Mouse (Mus musculus): ENCODE measurements around the gene Mcoln2. TPM values are rescaled to one million over a fixed set of nuclear protein-coding genes. Genes with fewer than 3 reads are reported as not detected.
A peak's percentile ranks its signal among the peaks of the same experiment; 100 is the strongest.

Gene Mcoln2
- polyA plus RNA-seq, 1 experiment from 2014 or later, result 6.7 TPM

DNA sequence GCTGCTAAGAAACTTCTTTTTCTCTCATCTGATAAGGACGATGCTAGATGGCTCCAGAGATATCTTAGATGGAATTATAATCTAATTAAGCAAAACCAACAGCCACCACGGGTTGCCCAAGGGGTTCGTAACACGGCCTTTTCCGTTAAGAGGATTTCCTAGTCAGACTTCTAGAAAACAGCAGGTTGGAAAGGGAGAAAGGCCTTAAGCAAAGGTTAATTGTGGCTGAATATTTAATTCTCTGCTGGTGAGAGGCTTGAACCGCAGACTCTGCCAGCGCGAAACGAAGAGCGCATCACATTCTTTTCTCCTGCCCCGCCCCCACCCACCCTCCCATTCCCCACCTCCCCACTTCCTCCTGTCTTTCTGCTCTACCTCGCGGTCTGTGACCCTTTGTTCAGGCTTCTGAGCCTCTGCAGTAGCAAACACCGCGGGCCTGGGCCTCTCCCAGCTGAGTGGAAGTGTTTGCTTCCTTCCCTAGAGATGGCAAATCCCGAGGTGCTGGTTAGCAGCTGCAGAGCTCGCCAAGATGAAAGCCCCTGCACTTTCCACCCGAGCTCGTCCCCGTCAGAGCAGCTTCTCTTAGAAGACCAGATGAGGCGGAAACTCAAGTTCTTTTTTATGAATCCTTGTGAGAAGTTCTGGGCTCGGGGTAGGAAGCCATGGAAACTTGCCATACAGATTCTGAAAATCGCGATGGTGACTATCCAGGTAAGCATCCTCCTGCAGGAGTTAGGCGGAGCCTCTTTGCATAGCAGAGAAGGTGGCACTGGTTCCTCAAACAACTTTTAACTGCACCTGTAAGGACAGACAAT lies 28.1 kb upstream of the Mcoln2 start:
- no peak overlapping the region for H3K27ac ChIP-seq
- 0 out of 2 replicates have a peak, but pooled peaks cover 10% of the 10 kb centered on the region for H3K4me1 ChIP-seq (replicated peaks)
- no peak overlapping the region for H3K9ac ChIP-seq
- peak overlapping the region; percentile 38 for H3K4me2 ChIP-seq
- H3K4me3 ChIP-seq (replicated peaks), result no peak overlapping the region
- no peaks in the 10 kb centered on the region for H3K36me3 ChIP-seq
- H3K9me3 ChIP-seq (replicated peaks), result no peaks in the 10 kb centered on the region
- WGBS (ENCODE audit: insufficient replicate concordance), result 10% methylated on average over 25 of the region's 25 CpGs
- H3K27me3 ChIP-seq, result peaks cover 34% of the 10 kb centered on the region
- ATAC-seq (ENCODE audit: low read depth) (no peak), DNase-seq (no peak)

DNA sequence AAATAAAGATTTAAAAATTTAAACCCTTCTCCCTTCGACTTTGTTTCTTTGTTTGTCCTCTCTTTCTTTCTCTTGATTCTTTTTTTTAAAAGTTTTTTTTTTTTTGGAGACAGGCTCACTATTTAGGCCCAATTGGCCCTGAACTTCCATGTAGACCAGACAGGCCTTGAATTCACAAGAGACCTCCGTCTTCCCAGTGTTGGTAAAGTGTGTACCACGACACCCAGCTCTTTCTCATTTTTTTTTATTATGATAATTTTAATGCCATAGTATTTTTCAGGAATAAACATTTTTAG lies 27.6 kb upstream of the Mcoln2 start:
- Histone ChIP-seq H3K9me3 (replicated peaks) (no peaks in the 10 kb centered on the region), H3K4me2 (no peak overlapping the region), H3K4me3 (replicated peaks) (no peak overlapping the region), H3K9ac (no peak overlapping the region), H3K27me3 (peaks cover 28% of the 10 kb centered on the region), H3K27ac (no peak overlapping the region), H3K36me3 (no peaks in the 10 kb centered on the region), H3K4me1 (replicated peaks) (peaks cover 15% of the 10 kb centered on the region)
- 47% methylated on average over 3 of the region's 3 CpGs for WGBS (ENCODE audit: insufficient replicate concordance)
- no peak for DNase-seq
- ATAC-seq (ENCODE audit: low read depth), result no peak

- ATAC-seq (ENCODE audit: low read depth) (no peak), DNase-seq (no peak)
- no peak overlapping the region for H3K4me2 ChIP-seq
- no peak overlapping the region for H3K9ac ChIP-seq
- no peaks in the 10 kb centered on the region for H3K9me3 ChIP-seq (replicated peaks)
- 69% methylated on average over 8 of the region's 8 CpGs for WGBS (ENCODE audit: insufficient replicate concordance)
- H3K36me3 ChIP-seq, result no peaks in the 10 kb centered on the region
- H3K27me3 ChIP-seq, result peaks cover 19% of the 10 kb centered on the region
- H3K4me3 ChIP-seq (replicated peaks), result no peak overlapping the region
- peaks cover 21% of the 10 kb centered on the region for H3K4me1 ChIP-seq (replicated peaks)
- no peak overlapping the region for H3K27ac ChIP-seq
These were observed 26.7 kb upstream of the Mcoln2 start for GRCm38 (mm10) chr3:146122807-146123463.

DNA sequence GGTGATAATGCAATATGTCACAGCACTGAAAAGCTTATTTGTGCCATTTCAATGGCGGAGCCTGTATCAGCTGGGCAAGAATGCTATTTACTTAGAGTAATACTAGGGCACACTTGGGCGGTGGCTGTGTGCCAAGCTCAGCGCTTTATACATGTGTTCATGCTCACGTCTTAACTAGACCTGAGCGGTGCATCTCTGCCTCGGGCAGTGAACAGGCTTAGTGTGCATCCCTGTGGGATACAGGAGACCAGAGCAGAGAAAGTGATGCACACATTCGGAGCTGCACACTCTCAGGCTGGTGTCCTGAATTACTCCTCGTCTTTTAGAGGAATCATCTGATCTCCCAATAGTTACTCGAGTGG lies 26.2 kb upstream of the Mcoln2 start:
- 73% methylated on average over 9 of the region's 9 CpGs for WGBS (ENCODE audit: insufficient replicate concordance)
- no peak overlapping the region for H3K4me3 ChIP-seq (replicated peaks)
- peaks cover 22% of the 10 kb centered on the region for H3K4me1 ChIP-seq (replicated peaks)
- H3K4me2 ChIP-seq, result no peak overlapping the region
- H3K9me3 ChIP-seq (replicated peaks), result no peaks in the 10 kb centered on the region
- ATAC-seq (ENCODE audit: low read depth) (no peak), DNase-seq (no peak)
- H3K36me3 ChIP-seq, result no peaks in the 10 kb centered on the region
- H3K9ac ChIP-seq, result no peak overlapping the region
- no peak overlapping the region for H3K27ac ChIP-seq
- H3K27me3 ChIP-seq, result peaks cover 14% of the 10 kb centered on the region

- 11% methylated on average over 6 of the region's 6 CpGs for WGBS (ENCODE audit: insufficient replicate concordance)
- ATAC-seq (ENCODE audit: low read depth), result peak; percentile 94
- Histone ChIP-seq H3K27ac (no peak overlapping the region), H3K4me2 (no peak overlapping the region), H3K4me3 (replicated peaks) (no peak overlapping the region), H3K4me1 (replicated peaks) (peaks cover 15% of the 10 kb centered on the region), H3K27me3 (no peaks in the 10 kb centered on the region), H3K9me3 (replicated peaks) (no peaks in the 10 kb centered on the region), H3K36me3 (no peaks in the 10 kb centered on the region), H3K9ac (no peak overlapping the region)
- peak; percentile 24 for DNase-seq
These were observed 22.4 kb upstream of the Mcoln2 start for GRCm38 (mm10) chr3:146127205-146127604.

- Histone ChIP-seq H3K9me3 (replicated peaks) (no peaks in the 10 kb centered on the region), H3K36me3 (no peaks in the 10 kb centered on the region), H3K27ac (no peak overlapping the region), H3K4me1 (replicated peaks) (no peaks in the 10 kb centered on the region), H3K9ac (no peak overlapping the region), H3K4me3 (replicated peaks) (no peak overlapping the region), H3K27me3 (no peaks in the 10 kb centered on the region), H3K4me2 (no peak overlapping the region)
- DNase-seq (no peak), ATAC-seq (ENCODE audit: low read depth) (no peak)
- WGBS (ENCODE audit: insufficient replicate concordance), result 58% methylated on average over 9 of the region's 9 CpGs
These were observed 14.8 kb upstream of the Mcoln2 start for GRCm38 (mm10) chr3:146134834-146135233.

- Histone ChIP-seq H3K27me3 (no peaks in the 10 kb centered on the region), H3K4me1 (replicated peaks) (no peaks in the 10 kb centered on the region), H3K4me2 (no peak overlapping the region), H3K9me3 (replicated peaks) (no peaks in the 10 kb centered on the region), H3K4me3 (replicated peaks) (no peak overlapping the region), H3K27ac (no peak overlapping the region), H3K9ac (no peak overlapping the region), H3K36me3 (no peaks in the 10 kb centered on the region)
- DNase-seq (no peak), ATAC-seq (ENCODE audit: low read depth) (no peak)
- 53% methylated on average over 2 of the region's 2 CpGs for WGBS (ENCODE audit: insufficient replicate concordance)
These were observed 14.2 kb upstream of the Mcoln2 start for GRCm38 (mm10) chr3:146135417-146135816.

- 24% methylated on average over 10 of the region's 10 CpGs for WGBS (ENCODE audit: insufficient replicate concordance)
- Histone ChIP-seq H3K9ac (no peak overlapping the region), H3K9me3 (replicated peaks) (no peaks in the 10 kb centered on the region), H3K4me2 (no peak overlapping the region), H3K27ac (no peak overlapping the region), H3K4me3 (replicated peaks) (no peak overlapping the region), H3K36me3 (no peaks in the 10 kb centered on the region), H3K27me3 (no peaks in the 10 kb centered on the region), H3K4me1 (replicated peaks) (no peaks in the 10 kb centered on the region)
- DNase-seq (no peak), ATAC-seq (ENCODE audit: low read depth) (no peak)
These were observed 13.2 kb upstream of the Mcoln2 start for GRCm38 (mm10) chr3:146136422-146136821.

DNA sequence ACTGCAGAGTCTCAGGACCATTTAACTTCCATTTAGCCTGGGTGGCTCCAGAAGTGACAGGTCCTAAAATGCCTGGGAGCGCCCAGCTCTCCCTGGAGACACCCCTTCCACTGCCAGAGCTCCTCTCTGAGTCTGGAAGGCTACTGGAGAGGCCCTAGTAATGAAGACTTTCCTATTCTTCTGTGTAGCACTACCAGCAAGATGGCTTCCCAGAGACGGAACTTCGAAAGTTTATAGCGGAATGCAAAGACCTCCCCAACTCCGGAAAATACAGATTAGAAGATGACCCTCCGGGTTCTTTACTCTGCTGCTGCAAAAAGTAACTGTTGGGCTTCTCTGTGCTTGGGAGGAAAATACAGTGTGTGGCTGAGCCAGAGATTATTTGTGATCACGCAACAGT lies 9.4 kb upstream of the Mcoln2 start:
- WGBS (ENCODE audit: insufficient replicate concordance), result 78% methylated on average over 7 of the region's 7 CpGs
- no peak overlapping the region for H3K4me3 ChIP-seq (replicated peaks)
- H3K4me1 ChIP-seq (replicated peaks), result no peaks in the 10 kb centered on the region
- no peaks in the 10 kb centered on the region for H3K27me3 ChIP-seq
- no peaks in the 10 kb centered on the region for H3K9me3 ChIP-seq (replicated peaks)
- DNase-seq (no peak), ATAC-seq (ENCODE audit: low read depth) (no peak)
- no peak overlapping the region for H3K4me2 ChIP-seq
- H3K9ac ChIP-seq, result no peak overlapping the region
- H3K36me3 ChIP-seq, result no peaks in the 10 kb centered on the region
- H3K27ac ChIP-seq, result no peak overlapping the region

DNA sequence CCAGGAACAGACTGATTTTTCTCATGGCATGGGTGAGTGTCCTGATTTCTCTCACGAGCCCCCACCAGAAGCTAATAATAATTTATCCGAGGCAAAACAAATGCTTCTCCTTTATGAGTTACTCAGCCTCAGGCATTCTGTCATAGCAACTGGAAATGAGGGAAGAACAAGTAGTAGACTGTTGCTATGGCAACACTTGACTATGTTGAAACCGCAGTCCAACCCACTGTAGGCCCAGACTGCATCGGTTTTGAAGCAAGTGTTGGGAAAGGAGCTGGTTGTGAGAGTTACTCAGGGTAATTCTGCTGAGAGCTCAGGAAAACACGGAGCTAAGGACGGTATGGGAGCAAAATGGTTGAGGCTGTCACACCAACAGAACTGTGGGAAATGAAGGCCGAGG lies 7.1 kb upstream of the Mcoln2 start:
- Histone ChIP-seq H3K9ac (no peak overlapping the region), H3K4me1 (replicated peaks) (peaks cover 7% of the 10 kb centered on the region; the same call in 1 of the 2 replicates), H3K9me3 (replicated peaks) (no peaks in the 10 kb centered on the region), H3K27ac (no peak overlapping the region), H3K4me3 (replicated peaks) (no peak overlapping the region), H3K4me2 (no peak overlapping the region), H3K27me3 (no peaks in the 10 kb centered on the region), H3K36me3 (no peaks in the 10 kb centered on the region)
- DNase-seq (no peak), ATAC-seq (ENCODE audit: low read depth) (no peak)
- WGBS (ENCODE audit: insufficient replicate concordance), result 59% methylated on average over 7 of the region's 7 CpGs

GRCm38 (mm10) chr3:146145501-146145900 lies 4.1 kb upstream of the Mcoln2 start:
- no peak for ATAC-seq (ENCODE audit: low read depth)

GRCm38 (mm10) chr3:146146131-146146530 lies 3.5 kb upstream of the Mcoln2 start:
- no peak overlapping the region for H3K4me2 ChIP-seq
- no peak for ATAC-seq (ENCODE audit: low read depth)
- H3K4me3 ChIP-seq (replicated peaks), result no peak overlapping the region
- 38% methylated on average over 5 of the region's 5 CpGs for WGBS (ENCODE audit: insufficient replicate concordance)
- no peak overlapping the region for H3K27ac ChIP-seq
- no peak overlapping the region for H3K9ac ChIP-seq
- peaks cover 18% of the 10 kb centered on the region for H3K4me1 ChIP-seq (replicated peaks)
- H3K36me3 ChIP-seq, result no peaks in the 10 kb centered on the region
- no peak for DNase-seq
- H3K27me3 ChIP-seq, result peaks cover 14% of the 10 kb centered on the region
- no peaks in the 10 kb centered on the region for H3K9me3 ChIP-seq (replicated peaks)

More at GRCm38 (mm10) chr3:146145501-146145900, 4.1 kb upstream of the Mcoln2 start:
- Histone ChIP-seq H3K27me3 (peaks cover 8% of the 10 kb centered on the region; the same call in 1 of the 2 replicates), H3K4me3 (replicated peaks) (no peak overlapping the region), H3K36me3 (no peaks in the 10 kb centered on the region), H3K9ac (no peak overlapping the region), H3K4me1 (replicated peaks) (peaks cover 18% of the 10 kb centered on the region), H3K9me3 (replicated peaks) (no peaks in the 10 kb centered on the region), H3K4me2 (no peak overlapping the region), H3K27ac (no peak overlapping the region)
- WGBS (ENCODE audit: insufficient replicate concordance), result 38% methylated on average over 5 of the region's 5 CpGs
- no peak for DNase-seq

All from liver, embryonic 13.5 days (tissue).